Mouse (Mus musculus): Measurements from ENCODE around the gene Ppp1r26. TPM values are rescaled to one million over a fixed set of nuclear protein-coding genes. Genes with fewer than 3 reads are reported as not detected.

The Ppp1r26 gene
- 2.9 and 3.1 TPM in 2 replicates for polyA plus RNA-seq (2015; fragmentation: Nextera tagmentation; extraction: Ambion mirVana)

DNA sequence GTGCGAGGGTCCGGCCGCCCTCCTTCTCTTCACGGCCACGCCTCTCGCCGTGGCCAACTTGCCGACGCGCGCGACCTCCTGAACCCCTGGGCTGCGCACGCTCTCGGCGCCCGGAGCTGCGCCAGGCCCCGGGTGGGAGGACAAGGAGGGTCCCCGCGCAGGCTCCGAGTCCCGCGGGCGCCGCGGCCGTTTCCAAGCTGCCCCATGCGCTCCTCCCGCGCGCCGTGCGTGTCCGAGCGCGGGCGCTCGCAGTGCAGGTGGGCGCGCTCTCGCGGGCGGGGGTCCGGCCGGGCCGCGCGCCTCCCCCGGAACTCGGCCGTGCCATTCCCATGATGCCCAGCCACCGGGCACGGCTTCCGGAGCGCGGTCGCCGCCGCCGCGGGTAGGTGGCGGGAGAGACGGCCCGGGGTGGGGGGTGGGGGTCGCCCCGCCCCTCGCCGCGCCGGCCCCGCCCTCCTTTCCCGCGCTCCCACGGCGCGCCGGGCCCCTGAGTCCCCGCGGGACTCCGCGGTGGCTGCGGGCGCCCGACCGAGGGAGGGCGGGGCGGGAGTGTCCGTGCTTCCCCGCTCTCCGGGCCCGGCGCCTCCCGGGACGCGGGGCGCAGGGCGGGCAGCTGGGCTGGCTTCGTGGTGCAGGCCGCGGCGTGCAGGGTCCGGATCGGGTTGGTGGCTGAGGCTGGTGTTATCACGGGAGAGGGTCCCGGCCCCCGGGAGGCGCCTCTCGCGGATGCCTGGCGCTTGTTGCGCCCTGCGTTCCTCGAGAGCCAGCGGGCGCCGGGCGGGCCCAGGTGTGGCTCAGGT is at the start of gene Ppp1r26:
TSS of gene Ppp1r26 (plus strand) at position 286 of the 800 bp plus-strand sequence.
- Histone ChIP-seq H3K27ac (replicated peaks) (peak within 1 kb of the TSS; percentile 5; the same call in 1 of the 2 replicates), H3K4me3 (peak within 1 kb of the TSS; percentile 80), H3K36me3 (peaks cover 19% of the 10 kb centered on the region; the same call in 1 of the 2 replicates), H3K9me3 (no peaks in the 10 kb centered on the region), H3K4me2 (peak within 1 kb of the TSS; percentile 72), H3K9ac (peak within 1 kb of the TSS; percentile 82), H3K4me1 (peaks cover 14% of the 10 kb centered on the region), H3K27me3 (replicated peaks) (peaks cover 30% of the 10 kb centered on the region; the same call in 1 of the 2 replicates)
- peak; percentile 53; the same call in 1 of the 2 replicates for ATAC-seq (ENCODE audit: extremely low read depth, insufficient number of reproducible peaks, low FRiP score, low TSS enrichment)
- WGBS, result under 1% methylated on average over 59 of the region's 118 CpGs

DNA sequence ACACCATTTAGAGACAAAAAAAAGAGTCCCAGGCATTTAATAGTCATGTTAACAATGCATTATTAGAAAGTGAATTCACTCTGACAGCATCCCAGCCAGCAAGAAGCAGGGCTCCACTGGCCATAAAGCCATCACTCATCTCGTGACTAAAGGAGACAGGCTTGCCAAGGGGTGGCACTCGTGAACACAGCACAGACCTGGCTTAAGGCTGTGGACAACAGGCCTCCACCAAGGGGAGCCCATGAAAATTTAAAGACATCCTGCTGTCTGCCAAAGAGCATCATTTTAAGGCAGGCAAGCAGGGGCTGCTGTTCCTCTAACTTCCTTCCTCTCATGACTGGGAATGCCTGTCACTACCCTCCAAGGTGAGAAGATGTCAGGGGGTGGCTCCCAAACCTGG is 49.7 kb upstream of the Ppp1r26 start:
- Histone ChIP-seq H3K4me2 (no peak overlapping the region), H3K4me3 (no peak overlapping the region), H3K9ac (no peak overlapping the region), H3K36me3 (no peaks in the 10 kb centered on the region), H3K27me3 (replicated peaks) (peaks cover 13% of the 10 kb centered on the region; the same call in 1 of the 2 replicates), H3K27ac (replicated peaks) (no peak overlapping the region), H3K4me1 (no peaks in the 10 kb centered on the region), H3K9me3 (no peaks in the 10 kb centered on the region)
- 60% methylated on average over 2 of the region's 2 CpGs for WGBS
- ATAC-seq (ENCODE audit: extremely low read depth, insufficient number of reproducible peaks, low FRiP score, low TSS enrichment), result no peak

DNA sequence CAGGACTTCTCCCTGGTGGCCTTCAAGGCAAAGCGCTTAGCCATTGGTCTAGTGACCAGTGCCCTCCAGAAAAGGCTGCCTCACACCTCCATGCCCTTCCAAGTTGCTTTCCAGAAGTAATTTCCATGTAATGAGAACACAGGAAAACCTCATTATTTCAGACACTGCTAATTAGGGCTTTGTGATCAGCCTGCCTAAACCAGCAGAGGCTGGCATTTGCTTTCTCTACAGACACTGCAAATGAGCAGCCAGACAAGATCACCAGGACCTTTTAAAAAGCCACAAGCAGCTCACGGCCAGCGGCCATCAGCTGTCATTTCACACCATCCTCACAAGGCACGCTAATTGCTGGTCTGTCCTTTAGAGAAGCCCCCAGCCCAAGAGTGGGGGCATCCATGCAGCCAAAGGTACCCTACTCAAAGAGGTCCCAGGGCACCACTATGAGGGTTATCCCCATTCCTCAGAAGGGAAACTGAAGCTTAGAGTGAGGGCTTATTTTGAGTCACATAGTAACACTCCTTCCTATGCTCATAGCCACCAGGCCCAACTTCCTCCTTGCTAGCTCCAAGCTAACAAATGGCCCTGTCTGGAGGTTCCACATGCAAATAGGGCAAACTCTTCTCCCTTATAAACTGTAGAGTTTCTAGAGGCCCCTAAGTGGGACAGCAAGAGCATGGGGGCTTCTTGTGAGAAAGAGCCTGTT is 49.0 kb upstream of the Ppp1r26 start:
- H3K4me1 ChIP-seq, result no peaks in the 10 kb centered on the region
- H3K4me3 ChIP-seq, result no peak overlapping the region
- peaks cover 13% of the 10 kb centered on the region; the same call in 1 of the 2 replicates for H3K27me3 ChIP-seq (replicated peaks)
- WGBS, result 57% methylated on average over 4 of the region's 4 CpGs
- no peaks in the 10 kb centered on the region for H3K9me3 ChIP-seq
- H3K9ac ChIP-seq, result no peak overlapping the region
- H3K4me2 ChIP-seq, result no peak overlapping the region
- no peak for ATAC-seq (ENCODE audit: extremely low read depth, insufficient number of reproducible peaks, low FRiP score, low TSS enrichment)
- no peak overlapping the region for H3K27ac ChIP-seq (replicated peaks)
- no peaks in the 10 kb centered on the region for H3K36me3 ChIP-seq

DNA sequence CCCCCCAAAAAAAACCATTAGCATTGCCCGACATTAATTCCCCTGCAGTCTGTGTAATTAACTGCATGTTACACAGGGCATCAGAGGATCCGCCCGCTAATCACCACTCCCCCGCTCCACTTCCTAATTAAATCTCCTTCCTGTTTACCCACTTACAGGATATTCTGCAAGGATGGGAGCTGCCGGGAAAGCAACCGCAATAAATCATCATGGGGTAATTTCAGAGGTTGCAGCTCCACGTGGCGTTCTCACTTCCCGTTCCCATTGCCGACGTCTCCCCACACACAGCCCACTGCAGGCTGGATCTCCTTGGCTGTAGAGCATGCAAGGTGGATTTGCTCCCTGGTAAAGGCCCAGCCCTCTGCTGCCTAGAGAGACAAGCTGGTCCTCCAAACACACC is 45.0 kb upstream of the Ppp1r26 start:
- H3K9me3 ChIP-seq, result no peaks in the 10 kb centered on the region
- no peak overlapping the region for H3K9ac ChIP-seq
- H3K4me2 ChIP-seq, result no peak overlapping the region
- H3K4me1 ChIP-seq, result no peaks in the 10 kb centered on the region
- no peak for ATAC-seq (ENCODE audit: extremely low read depth, insufficient number of reproducible peaks, low FRiP score, low TSS enrichment)
- H3K27me3 ChIP-seq (replicated peaks), result peaks cover 10% of the 10 kb centered on the region; the same call in 1 of the 2 replicates
- no peak overlapping the region for H3K27ac ChIP-seq (replicated peaks)
- H3K4me3 ChIP-seq, result no peak overlapping the region
- no peaks in the 10 kb centered on the region for H3K36me3 ChIP-seq
- WGBS, result 60% methylated on average over 11 of the region's 11 CpGs

DNA sequence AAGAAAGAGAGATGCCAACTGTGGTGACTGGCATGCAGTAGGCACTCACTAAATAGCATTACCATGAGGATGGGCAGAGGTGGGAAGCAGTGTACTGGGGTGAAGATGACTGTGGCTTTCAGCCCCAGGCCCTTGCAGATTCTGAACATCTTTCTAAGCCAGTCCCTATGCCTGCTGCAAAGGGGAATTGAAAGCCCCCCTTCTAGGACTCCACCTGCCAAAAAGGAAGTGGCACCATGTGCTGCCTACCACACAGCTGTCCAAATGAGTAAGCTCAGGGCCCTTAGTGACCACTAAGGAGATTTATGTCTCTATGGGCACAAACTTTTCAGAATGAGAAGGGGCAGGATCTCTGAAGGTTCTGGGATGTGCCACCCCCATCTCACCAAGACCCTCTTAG is 44.5 kb upstream of the Ppp1r26 start:
- Histone ChIP-seq H3K36me3 (no peaks in the 10 kb centered on the region), H3K4me2 (no peak overlapping the region), H3K27ac (replicated peaks) (no peak overlapping the region), H3K9me3 (no peaks in the 10 kb centered on the region), H3K4me1 (no peaks in the 10 kb centered on the region), H3K27me3 (replicated peaks) (peaks cover 5% of the 10 kb centered on the region; the same call in 1 of the 2 replicates), H3K9ac (no peak overlapping the region), H3K4me3 (no peak overlapping the region)
- no peak for ATAC-seq (ENCODE audit: extremely low read depth, insufficient number of reproducible peaks, low FRiP score, low TSS enrichment)

DNA sequence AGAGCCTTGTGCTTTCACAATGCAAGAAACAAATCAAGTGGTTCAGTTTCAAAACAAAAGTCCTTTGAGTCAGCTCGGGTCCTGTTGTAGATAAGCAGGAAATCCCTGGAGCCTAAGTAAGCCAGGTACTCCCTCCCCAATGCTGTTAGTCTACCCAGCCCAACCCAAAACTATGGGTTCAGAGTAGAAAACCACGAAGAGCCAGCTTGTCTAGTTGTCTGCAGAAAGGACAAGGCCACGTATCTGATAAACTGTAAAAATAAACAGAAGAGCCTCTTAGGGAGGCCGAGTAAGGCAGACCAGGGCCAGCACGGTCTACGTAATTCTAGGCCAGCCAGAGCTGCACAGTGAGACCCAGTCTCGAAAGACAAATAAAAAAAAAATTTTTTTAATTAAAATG is 38.8 kb upstream of the Ppp1r26 start:
- no peak overlapping the region for H3K9ac ChIP-seq
- peaks cover 19% of the 10 kb centered on the region for H3K27me3 ChIP-seq (replicated peaks)
- no peaks in the 10 kb centered on the region for H3K9me3 ChIP-seq
- no peak overlapping the region for H3K4me3 ChIP-seq
- H3K27ac ChIP-seq (replicated peaks), result no peak overlapping the region
- no peak overlapping the region for H3K4me2 ChIP-seq
- peaks cover 23% of the 10 kb centered on the region for H3K4me1 ChIP-seq
- no peaks in the 10 kb centered on the region for H3K36me3 ChIP-seq
- no peak for ATAC-seq (ENCODE audit: extremely low read depth, insufficient number of reproducible peaks, low FRiP score, low TSS enrichment)
- WGBS, result 27% methylated on average over 7 of the region's 7 CpGs

DNA sequence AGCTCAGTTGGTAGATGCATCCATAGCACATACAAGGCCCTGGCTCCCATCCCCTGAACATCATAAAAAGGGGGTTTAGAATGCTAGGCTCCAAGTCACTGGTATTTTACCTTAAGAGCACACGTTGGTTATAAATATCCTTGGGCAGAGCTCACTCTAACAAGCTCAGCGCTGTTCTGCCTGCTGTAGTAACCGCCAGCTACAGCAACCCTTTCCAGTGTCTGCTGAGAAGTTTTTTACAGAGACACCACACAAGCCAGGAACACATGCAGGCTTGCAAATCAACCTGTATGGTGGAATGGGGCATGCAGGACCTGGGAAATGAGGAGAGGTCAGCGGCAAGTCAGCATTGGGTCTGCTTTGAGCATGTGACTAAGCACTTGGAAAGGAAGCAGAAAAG is 37.5 kb upstream of the Ppp1r26 start:
- H3K4me3 ChIP-seq, result no peak overlapping the region
- H3K27ac ChIP-seq (replicated peaks), result no peak overlapping the region
- no peak overlapping the region for H3K9ac ChIP-seq
- no peak overlapping the region for H3K4me2 ChIP-seq
- peaks cover 23% of the 10 kb centered on the region for H3K4me1 ChIP-seq
- H3K36me3 ChIP-seq, result no peaks in the 10 kb centered on the region
- H3K9me3 ChIP-seq, result no peaks in the 10 kb centered on the region
- 63% methylated on average over 4 of the region's 4 CpGs for WGBS
- H3K27me3 ChIP-seq (replicated peaks), result peaks cover 31% of the 10 kb centered on the region
- no peak for ATAC-seq (ENCODE audit: extremely low read depth, insufficient number of reproducible peaks, low FRiP score, low TSS enrichment)

DNA sequence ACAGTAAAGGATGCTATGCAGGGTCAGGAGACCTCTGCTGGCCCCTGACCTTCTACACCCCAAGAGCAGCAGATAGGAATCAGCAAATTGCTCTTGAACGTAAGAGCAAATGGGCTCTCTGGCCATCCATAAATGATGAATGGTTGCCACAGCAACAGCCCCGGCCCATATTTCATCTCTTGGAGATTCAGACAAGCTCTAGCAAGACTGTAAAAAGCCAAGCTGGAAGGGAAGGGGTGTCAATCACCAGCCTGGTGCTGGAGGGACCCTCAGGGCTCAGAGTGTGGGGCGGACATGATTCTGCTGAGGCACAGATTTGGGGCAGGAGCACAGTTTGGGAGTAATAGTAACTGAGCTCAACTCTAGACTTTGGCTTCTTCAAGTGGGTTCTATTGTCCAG is 37.0 kb upstream of the Ppp1r26 start:
- peaks cover 34% of the 10 kb centered on the region for H3K27me3 ChIP-seq (replicated peaks)
- no peak for ATAC-seq (ENCODE audit: extremely low read depth, insufficient number of reproducible peaks, low FRiP score, low TSS enrichment)
- no peaks in the 10 kb centered on the region for H3K9me3 ChIP-seq
- no peak overlapping the region for H3K9ac ChIP-seq
- H3K4me1 ChIP-seq, result peaks cover 27% of the 10 kb centered on the region
- no peak overlapping the region for H3K4me3 ChIP-seq
- H3K36me3 ChIP-seq, result no peaks in the 10 kb centered on the region
- H3K4me2 ChIP-seq, result no peak overlapping the region
- WGBS, result 66% methylated on average over 3 of the region's 3 CpGs
- H3K27ac ChIP-seq (replicated peaks), result no peak overlapping the region

DNA sequence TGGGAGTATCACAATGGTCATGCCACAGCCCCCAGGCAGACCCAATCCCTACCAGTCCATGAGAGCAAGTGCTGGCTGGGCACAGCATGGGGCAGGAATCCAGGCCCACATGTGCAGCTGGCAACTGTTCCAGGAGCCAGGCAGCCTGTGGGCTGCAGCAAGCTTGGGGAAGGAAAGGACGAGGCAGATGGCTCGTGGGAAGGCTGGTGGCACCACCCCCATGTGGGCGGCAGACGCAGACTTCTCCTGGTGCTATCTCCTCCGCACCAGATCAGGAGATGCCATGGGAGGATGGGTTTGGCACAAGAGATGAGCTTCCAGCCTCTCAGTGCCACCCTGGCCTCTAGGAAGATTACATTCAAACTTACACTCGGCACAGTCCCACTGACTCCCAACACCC is 33.7 kb upstream of the Ppp1r26 start:
- 69% methylated on average over 6 of the region's 6 CpGs for WGBS
- Histone ChIP-seq H3K27ac (replicated peaks) (no peak overlapping the region), H3K36me3 (no peaks in the 10 kb centered on the region), H3K4me3 (no peak overlapping the region), H3K4me1 (peaks cover 42% of the 10 kb centered on the region), H3K9me3 (no peaks in the 10 kb centered on the region), H3K9ac (no peak overlapping the region), H3K4me2 (no peak overlapping the region), H3K27me3 (replicated peaks) (peaks cover 45% of the 10 kb centered on the region)
- ATAC-seq (ENCODE audit: extremely low read depth, insufficient number of reproducible peaks, low FRiP score, low TSS enrichment), result no peak

DNA sequence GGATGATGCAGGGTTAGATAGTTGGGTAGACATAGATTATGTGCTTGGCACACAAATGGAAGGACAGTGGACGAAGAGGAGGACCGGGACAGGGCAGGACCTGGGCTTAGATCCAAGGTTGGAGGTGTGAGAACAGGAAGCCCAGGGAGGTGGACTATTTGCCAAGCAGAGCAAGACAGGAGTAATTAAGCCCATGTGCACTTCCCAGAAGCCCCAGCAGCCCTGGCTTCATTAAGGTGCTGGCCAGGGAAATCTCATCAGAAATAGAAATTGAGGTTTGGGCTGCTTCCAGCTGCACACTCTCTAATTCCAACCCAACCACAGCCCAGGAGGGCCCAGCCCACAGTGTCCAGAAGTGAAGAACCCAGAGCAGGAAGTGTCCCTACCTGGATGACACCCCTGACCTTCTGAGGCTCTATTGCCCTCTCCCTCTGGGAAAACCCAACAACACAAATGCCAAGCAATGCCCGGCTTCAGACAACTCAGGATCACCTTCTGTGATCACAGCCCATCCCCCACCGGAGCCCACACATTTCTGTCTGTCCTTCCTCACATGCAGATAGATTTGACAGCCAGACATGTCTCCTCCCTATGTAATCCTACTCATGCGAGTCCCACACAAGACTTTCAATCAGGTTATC is 32.4 kb upstream of the Ppp1r26 start:
- WGBS, result 74% methylated on average over 5 of the region's 5 CpGs

DNA sequence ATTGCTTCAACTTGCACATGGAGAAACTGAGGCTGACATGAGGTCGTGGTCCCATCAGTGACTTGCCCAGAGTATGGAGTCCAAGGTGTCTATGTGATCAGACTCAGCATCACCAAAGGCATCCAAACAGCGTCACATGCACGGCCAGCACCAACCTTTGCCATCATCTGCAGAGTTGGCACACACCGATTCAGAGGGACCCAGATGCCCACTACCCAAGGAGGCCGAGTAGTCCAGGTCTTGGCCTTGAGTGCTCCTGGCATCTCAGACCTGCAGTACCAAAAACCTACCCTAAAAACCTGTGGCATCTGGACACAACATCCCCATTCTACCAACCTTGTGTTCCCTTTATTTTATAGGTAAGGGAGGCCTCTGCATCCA is 31.9 kb upstream of the Ppp1r26 start:
- H3K9me3 ChIP-seq, result no peaks in the 10 kb centered on the region
- 0 out of 2 replicates have a peak overlapping the region, but pooled peaks have one; percentile 30 for H3K4me2 ChIP-seq
- no peak overlapping the region for H3K4me3 ChIP-seq
- peaks cover 25% of the 10 kb centered on the region for H3K4me1 ChIP-seq
- peaks cover 49% of the 10 kb centered on the region for H3K27me3 ChIP-seq (replicated peaks)
- H3K9ac ChIP-seq, result 0 out of 2 replicates have a peak overlapping the region, but pooled peaks have one; percentile 13
- 89% methylated on average over 5 of the region's 5 CpGs for WGBS
- H3K27ac ChIP-seq (replicated peaks), result peak overlapping the region; percentile 59; the same call in 1 of the 2 replicates
- no peaks in the 10 kb centered on the region for H3K36me3 ChIP-seq
- no peak for ATAC-seq (ENCODE audit: extremely low read depth, insufficient number of reproducible peaks, low FRiP score, low TSS enrichment)

More for the DNA sequence above, 32.4 kb upstream of the Ppp1r26 start:
- Histone ChIP-seq H3K27ac (replicated peaks) (no peak overlapping the region), H3K4me3 (no peak overlapping the region), H3K9me3 (no peaks in the 10 kb centered on the region), H3K27me3 (replicated peaks) (peaks cover 52% of the 10 kb centered on the region), H3K4me2 (no peak overlapping the region), H3K36me3 (no peaks in the 10 kb centered on the region), H3K9ac (no peak overlapping the region; the same call in 1 of the 2 replicates), H3K4me1 (peaks cover 29% of the 10 kb centered on the region)
- ATAC-seq (ENCODE audit: extremely low read depth, insufficient number of reproducible peaks, low FRiP score, low TSS enrichment), result no peak

Measured in heart, embryonic 13.5 days (tissue).